Comparison of ENCODE assay signal across 8 mouse cellular contexts in genomic region chr5:35674081-35674555, GRCm38 (mm10). TPM values are rescaled to one million over a fixed set of nuclear protein-coding genes. Genes with fewer than 3 reads are reported as not detected.
DNase-seq lines count a peak whose midpoint lies in the region; ATAC-seq and TF ChIP-seq lines count a peak whose summit lies in the region.

No protein-coding gene starts in this region.

- ATAC-seq in liver, postnatal 0 days: peak; percentile 67
- no peak for ATAC-seq in liver, embryonic 12.5 days
- 0 out of 2 replicates have a peak, but pooled peaks have one; percentile 23 for ATAC-seq in intestine, postnatal 0 days

- H3K36me3 ChIP-seq in liver, postnatal 0 days (replicated peaks; ENCODE audit: insufficient read depth, low read length): no peaks in the 10 kb centered on the region
- H3K36me3 ChIP-seq in liver, embryonic 12.5 days: no peaks in the 10 kb centered on the region
- no peaks in the 10 kb centered on the region for H3K36me3 ChIP-seq in intestine, postnatal 0 days (ENCODE audit: control insufficient read depth, insufficient read depth)

- H3K27me3 ChIP-seq in liver, postnatal 0 days (ENCODE audit: insufficient read depth, low read length): peaks cover 17% of the 10 kb centered on the region
- H3K27me3 ChIP-seq in liver, embryonic 12.5 days (replicated peaks): peaks cover 29% of the 10 kb centered on the region
- peaks cover 14% of the 10 kb centered on the region for H3K27me3 ChIP-seq in intestine, postnatal 0 days (replicated peaks; ENCODE audit: control insufficient read depth, insufficient read depth, low read length)

- H3K4me3 ChIP-seq in liver, postnatal 0 days (ENCODE audit: low read depth, low read length): no peak overlapping the region
- H3K4me3 ChIP-seq in liver, embryonic 12.5 days: no peak overlapping the region
- no peak overlapping the region for H3K4me3 ChIP-seq in intestine, postnatal 0 days (ENCODE audit: low read depth, low read length)

- WGBS in liver, postnatal 0 days (ENCODE audit: insufficient replicate concordance): 51% methylated on average over 4 of the region's 4 CpGs
- WGBS in liver, embryonic 12.5 days (ENCODE audit: insufficient replicate concordance): 58% methylated on average over 4 of the region's 4 CpGs
- 30% methylated on average over 4 of the region's 4 CpGs for WGBS in intestine, postnatal 0 days

- DNase-seq in liver, postnatal 0 days: peak; percentile 44
- peak; percentile 93 for DNase-seq in fibroblast of lung, adult 2 months (ENCODE audit: low read depth)
- DNase-seq in lung, postnatal 10 days: peak; percentile 82
- DNase-seq in cerebellum, adult 18-20 months: no peak
- no peak for DNase-seq in left cerebral cortex, adult 11 months (ENCODE audit: low spot score)
- no peak for DNase-seq in spleen, adult 18-20 months

- 0 out of 2 replicates have a peak overlapping the region, but pooled peaks have one; percentile 35 for H3K27ac ChIP-seq in liver, postnatal 0 days (ENCODE audit: low read depth)
- no peak overlapping the region for H3K27ac ChIP-seq in liver, embryonic 12.5 days
- H3K27ac ChIP-seq in intestine, postnatal 0 days (ENCODE audit: low read depth, low read length): no peak overlapping the region

- no peak overlapping the region for H3K9ac ChIP-seq in liver, postnatal 0 days (replicated peaks)
- no peak overlapping the region for H3K9ac ChIP-seq in liver, embryonic 12.5 days
- H3K9ac ChIP-seq in intestine, postnatal 0 days (ENCODE audit: low read depth, low read length): no peak overlapping the region; the same call in 1 of the 2 replicates

- no peak for TF ChIP-seq EP300 in liver, postnatal 0 days (IDR thresholded peaks at IDR 0.05; ENCODE audit: low read depth)

- H3K4me2 ChIP-seq in liver, postnatal 0 days (ENCODE audit: low read depth, low read length): no peak overlapping the region
- H3K4me2 ChIP-seq in liver, embryonic 12.5 days: no peak overlapping the region
- H3K4me2 ChIP-seq in intestine, postnatal 0 days (replicated peaks; ENCODE audit: low read depth): no peak overlapping the region

- no peaks in the 10 kb centered on the region for H3K9me3 ChIP-seq in liver, postnatal 0 days (ENCODE audit: low read length)
- H3K9me3 ChIP-seq in liver, embryonic 12.5 days (replicated peaks): no peaks in the 10 kb centered on the region
- H3K9me3 ChIP-seq in intestine, postnatal 0 days (ENCODE audit: control insufficient read depth): no peaks in the 10 kb centered on the region

- peaks cover 16% of the 10 kb centered on the region for H3K4me1 ChIP-seq in liver, postnatal 0 days (ENCODE audit: insufficient read depth)
- peaks cover 34% of the 10 kb centered on the region for H3K4me1 ChIP-seq in liver, embryonic 12.5 days
- H3K4me1 ChIP-seq in intestine, postnatal 0 days (replicated peaks; ENCODE audit: control insufficient read depth, insufficient read depth, low read length): peaks cover 12% of the 10 kb centered on the region; the same call in 1 of the 2 replicates

- no peak for TF ChIP-seq CTCF in liver, postnatal 0 days (IDR thresholded peaks at IDR 0.05; ENCODE audit: low read depth)
- TF ChIP-seq CTCF in intestine, postnatal 0 days (IDR thresholded peaks at IDR 0.05; ENCODE audit: low read depth): no peak

RNA-seq across cellular contexts. Expression of gene Htra3, which starts 5.5 kb away (rescaled TPM):
- 2.3 and 2.6 TPM in 2 replicates for polyA plus RNA-seq in liver, postnatal 0 days (2015; fragmentation: Nextera tagmentation; extraction: Ambion mirVana)
- polyA plus RNA-seq in liver, embryonic 12.5 days (2016; fragmentation: Nextera tagmentation; extraction: Ambion mirVana): 1.2 and 1.4 TPM in 2 replicates
- polyA plus RNA-seq in intestine, postnatal 0 days (2015; fragmentation: Nextera tagmentation; extraction: Ambion mirVana): 24.5 and 25.5 TPM in 2 replicates

Comparison
In these comparisons a context has a peak if more than half of its experiments do, and no peak if none do; other contexts are left out.
1. DNase-seq: peak in liver, postnatal 0 days (single experiment), fibroblast of lung, adult 2 months (single experiment) and lung, postnatal 10 days (single experiment); none in cerebellum, adult 18-20 months (0 of 2), left cerebral cortex, adult 11 months (single experiment) and spleen, adult 18-20 months (0 of 2).